In genomic region chr3:7713741-7714140, GRCm38 (mm10) we compare ENCODE assay signal across 25 mouse cellular contexts.
A peak's percentile ranks its signal among the peaks of the same experiment; 100 is the strongest.
DNase-seq lines count a peak whose midpoint lies in the region; ATAC-seq and TF ChIP-seq lines count a peak whose summit lies in the region.
"Had no signal": no experiment of that assay in that cellular context is flagged by ENCODE, and none has a peak within 500 bp of the region (broad histone marks: within the 10 kb centered on the region; RNA-seq: fewer than 3 reads in every experiment).

No protein-coding gene starts in this region.

- in situ Hi-C loops in CH12.LX (cut with MboI; ENCODE audit: low pct_ligation_motif_present, low pct_unique_long_range_greater_than_20kb, low sequenced_read_pairs), result no loop called here

- no peaks in the 10 kb centered on the region for H3K79me2 ChIP-seq in CH12.LX (replicated peaks; ENCODE audit: control insufficient read depth, extremely low read depth, insufficient read depth, poor library complexity, severe bottlenecking)

- DNase-seq in embryonic facial prominence, embryonic 14.5 days (ENCODE audit: low spot score), result peak; percentile 3
- no peak for DNase-seq in embryonic facial prominence, embryonic 10.5 days (ENCODE audit: low spot score)
- peak; percentile 4 for DNase-seq in layer of hippocampus, adult 11-12 months (ENCODE audit: low spot score)
- no peak for DNase-seq in layer of hippocampus, postnatal 36 days
- DNase-seq in CH12.LX (ENCODE audit: extremely low read depth), result no peak
- DNase-seq in brain, adult 2 months (ENCODE audit: low read depth, low spot score), result peak; percentile 4
- no peak for DNase-seq in adrenal gland, postnatal 36 days
- no peak for DNase-seq in right cerebral cortex, postnatal 10 days (ENCODE audit: low spot score in 2 of 2)
- DNase-seq: adrenal gland, adult 8-10 months; adrenal gland, postnatal 25 days; cerebellum, adult 11-12 months; cerebellum, adult 8-10 months; cerebellum, postnatal 10 days; cerebellum, postnatal 36 days; embryo, embryonic 11 days; gastrocnemius, postnatal 10 days; gastrocnemius, postnatal 36 days had no signal

- no peak for ATAC-seq in embryonic facial prominence, embryonic 14.5 days (ENCODE audit: low read depth)
- ATAC-seq: activated CD4-positive, CD25-positive, alpha-beta regulatory T cell, adult 4 months; forebrain, embryonic 16.5 days; hindbrain, embryonic 16.5 days; inflammation-experienced regulatory T-cells, adult 6 months; intestine, embryonic 16.5 days had no signal

- H3K36me3 ChIP-seq in embryonic facial prominence, embryonic 14.5 days (ENCODE audit: control insufficient read depth, insufficient read depth, low read length), result no peaks in the 10 kb centered on the region
- no peaks in the 10 kb centered on the region for H3K36me3 ChIP-seq in embryonic facial prominence, embryonic 10.5 days (replicated peaks)
- H3K36me3 ChIP-seq in CH12.LX (replicated peaks in 1 of 2; ENCODE audit: control insufficient read depth in 1 of 2, insufficient read depth in 1 of 2, low read length in 1 of 2), result no peaks in the 10 kb centered on the region
- H3K36me3 ChIP-seq: embryonic facial prominence, embryonic 15.5 days; hindbrain, embryonic 13.5 days had no signal

- H3K9me3 ChIP-seq in embryonic facial prominence, embryonic 14.5 days (ENCODE audit: control insufficient read depth, low read length), result no peaks in the 10 kb centered on the region
- no peaks in the 10 kb centered on the region for H3K9me3 ChIP-seq in embryonic facial prominence, embryonic 10.5 days
- H3K9me3 ChIP-seq in CH12.LX (replicated peaks; ENCODE audit: low read length), result peaks cover 25% of the 10 kb centered on the region
- H3K9me3 ChIP-seq: embryonic facial prominence, embryonic 15.5 days; hindbrain, embryonic 13.5 days had no signal

- no peaks in the 10 kb centered on the region for H3K4me1 ChIP-seq in embryonic facial prominence, embryonic 14.5 days (ENCODE audit: control insufficient read depth, insufficient read depth, low read length)
- no peaks in the 10 kb centered on the region for H3K4me1 ChIP-seq in embryonic facial prominence, embryonic 10.5 days
- no peaks in the 10 kb centered on the region for H3K4me1 ChIP-seq in CH12.LX (ENCODE audit: control insufficient read depth in 1 of 2, insufficient read depth in 2 of 2)
- H3K4me1 ChIP-seq: embryonic facial prominence, embryonic 15.5 days; hindbrain, embryonic 13.5 days had no signal

- H3K4me3 ChIP-seq in embryonic facial prominence, embryonic 14.5 days (ENCODE audit: low read depth, low read length), result no peak overlapping the region
- H3K4me3 ChIP-seq in embryonic facial prominence, embryonic 10.5 days, result no peak overlapping the region
- no peak overlapping the region for H3K4me3 ChIP-seq in CH12.LX (replicated peaks in 1 of 3; ENCODE audit: low read depth in 2 of 3, low read length in 2 of 3, poor library complexity in 1 of 3)
- H3K4me3 ChIP-seq: embryonic facial prominence, embryonic 15.5 days; hindbrain, embryonic 13.5 days had no signal

- no peak overlapping the region for H3K27ac ChIP-seq in embryonic facial prominence, embryonic 14.5 days (replicated peaks; ENCODE audit: low read depth, low read length)
- H3K27ac ChIP-seq in embryonic facial prominence, embryonic 10.5 days (replicated peaks), result no peak overlapping the region
- no peak overlapping the region for H3K27ac ChIP-seq in CH12.LX (ENCODE audit: insufficient read depth, low read depth)
- H3K27ac ChIP-seq: embryonic facial prominence, embryonic 15.5 days; hindbrain, embryonic 13.5 days had no signal

- no peak for TF ChIP-seq CTCF in CH12.LX (conservative IDR thresholded peaks at IDR 0.05 in 1 of 2, IDR thresholded peaks at IDR 0.05 in 1 of 2; ENCODE audit: low read depth in 2 of 2, low read length in 2 of 2)

- no peaks in the 10 kb centered on the region for H3K27me3 ChIP-seq in embryonic facial prominence, embryonic 14.5 days (replicated peaks; ENCODE audit: control insufficient read depth, insufficient read depth, low read length)
- no peaks in the 10 kb centered on the region for H3K27me3 ChIP-seq in embryonic facial prominence, embryonic 10.5 days (replicated peaks; ENCODE audit: low read depth, poor library complexity, severe bottlenecking)
- no peaks in the 10 kb centered on the region for H3K27me3 ChIP-seq in CH12.LX (replicated peaks)
- H3K27me3 ChIP-seq: embryonic facial prominence, embryonic 15.5 days; hindbrain, embryonic 13.5 days had no signal

- no peak for TF ChIP-seq RAD21 in CH12.LX (IDR thresholded peaks at IDR 0.05; ENCODE audit: low read depth, low read length)

- dilution Hi-C loops in CH12.LX (cut with MboI; ENCODE audit: extremely low pct_ligation_motif_present, extremely low pct_unique_long_range_greater_than_20kb, low sequenced_read_pairs), result no loop called here

- TF ChIP-seq EP300 in CH12.LX (IDR thresholded peaks at IDR 0.05; ENCODE audit: low read length), result no peak

- 75% methylated on average over 2 of the region's 2 CpGs for WGBS in embryonic facial prominence, embryonic 14.5 days
- WGBS in embryonic facial prominence, embryonic 10.5 days, result 83% methylated on average over 2 of the region's 2 CpGs

- H3K4me2 ChIP-seq in embryonic facial prominence, embryonic 14.5 days (ENCODE audit: low read depth, low read length), result no peak overlapping the region
- H3K4me2 ChIP-seq in CH12.LX (ENCODE audit: insufficient read depth, low read depth, poor library complexity, severe bottlenecking), result no peak overlapping the region
- H3K4me2 ChIP-seq: embryonic facial prominence, embryonic 15.5 days; heart, embryonic 11.5 days; hindbrain, embryonic 13.5 days had no signal

- no peak overlapping the region for H3K9ac ChIP-seq in embryonic facial prominence, embryonic 14.5 days (ENCODE audit: low read depth, low read length)
- no peak overlapping the region for H3K9ac ChIP-seq in CH12.LX (ENCODE audit: insufficient read depth, low read depth)
- H3K9ac ChIP-seq: embryonic facial prominence, embryonic 15.5 days; hindbrain, embryonic 13.5 days had no signal

- TF ChIP-seq POLR2A in CH12.LX (IDR thresholded peaks at IDR 0.05; ENCODE audit: low read depth, low read length), result no peak

TF ChIP-seq in CH12.LX, 34 proteins besides CTCF, POLR2A, EP300 and RAD21:
- TF ChIP-seq ETS1 (conservative IDR thresholded peaks at IDR 0.05; ENCODE audit: low read depth, low read length) (no peak), MAFK (IDR thresholded peaks at IDR 0.05; ENCODE audit: insufficient replicate concordance, low read length) (0 out of 2 replicates have a peak, but pooled peaks have one; percentile 42)

Comparison
In these comparisons a context has a peak if more than half of its experiments do, and no peak if none do; other contexts are left out.
1. DNase-seq: peak in embryonic facial prominence, embryonic 14.5 days (single experiment), layer of hippocampus, adult 11-12 months (single experiment) and brain, adult 2 months (single experiment); none in embryonic facial prominence, embryonic 10.5 days (single experiment), layer of hippocampus, postnatal 36 days (0 of 2), CH12.LX (single experiment), adrenal gland, postnatal 36 days (0 of 2) and right cerebral cortex, postnatal 10 days (0 of 2).